Mouse (Mus musculus) liver, embryonic 14.5 days (tissue): Measurements from ENCODE around the gene Pebp1. TPM values are rescaled to one million over a fixed set of nuclear protein-coding genes. Genes with fewer than 3 reads are reported as not detected.

ENCODE experiments used
- ATAC-seq: fragments of 200-750 bp; cut with Nextera tagmentation; 2 replicates; pipeline ENCODE4 v1.8.0; 2017; ENCODE audit warnings: moderate number of reproducible peaks, mild to moderate bottlenecking, moderate library complexity; ENCODE audit not compliant: insufficient read depth
- DNase-seq, 3 experiments: peaks; one replicate each; pipeline ENCODE4 v3.0.0-alpha.2; 2012 to 2013; ENCODE audit warnings: low read depth in 3 of 3, low spot score in 3 of 3
- H3K27ac ChIP-seq: fragments of 300-500 bp; sonication (generic); 2 replicates; pipeline ENCODE4 v1.5.1; 2014; ENCODE audit warnings: moderate library complexity, mild to moderate bottlenecking, control low read depth, inconsistent platforms
- H3K27me3 ChIP-seq: fragments of 300-500 bp; sonication (generic); 2 replicates; pipeline ENCODE4 v1.6.1; 2014; ENCODE audit warnings: mild to moderate bottlenecking, low read length, moderate library complexity; ENCODE audit not compliant: control insufficient read depth, insufficient read depth
- H3K36me3 ChIP-seq: fragments of 300-500 bp; sonication (generic); replicated peaks from 2 replicates; pipeline ENCODE4 v1.6.1; 2014; ENCODE audit warnings: low read depth; ENCODE audit not compliant: control insufficient read depth, insufficient read depth
- H3K4me1 ChIP-seq, 2 experiments: fragments of 200-500 bp in 1 of 2; fragments of 300-500 bp in 1 of 2; sonication (generic) in 1 of 2; replicated peaks; 2 replicates each; pipeline ENCODE4 v1.6.1; 2012 to 2014; ENCODE audit warnings: antibody characterized with exemption in 1 of 2, inconsistent platforms in 1 of 2, low read length in 1 of 2; ENCODE audit not compliant: control insufficient read depth in 2 of 2, insufficient read depth in 2 of 2
- H3K4me2 ChIP-seq: fragments of 300-500 bp; sonication (generic); 2 replicates; pipeline ENCODE4 v1.6.1; 2014; ENCODE audit warnings: low read depth, mild to moderate bottlenecking, control low read depth, moderate library complexity
- H3K4me3 ChIP-seq, 2 experiments: fragments of 200-500 bp in 1 of 2; fragments of 300-500 bp in 1 of 2; sonication (generic) in 1 of 2; 2 replicates each; pipeline ENCODE4 v1.5.1; 2012 to 2014; ENCODE audit warnings: low read depth in 2 of 2, low read length in 2 of 2, mild to moderate bottlenecking in 2 of 2, control low read depth in 1 of 2, inconsistent platforms in 1 of 2, moderate library complexity in 1 of 2; ENCODE audit not compliant: insufficient read depth in 1 of 2
- H3K9ac ChIP-seq: fragments of 300-500 bp; sonication (generic); replicated peaks from 2 replicates; pipeline ENCODE4 v1.6.1; 2014; ENCODE audit warnings: mild to moderate bottlenecking, control low read depth, moderate library complexity
- H3K9me3 ChIP-seq: fragments of 300-500 bp; sonication (generic); 2 replicates; pipeline ENCODE4 v1.6.1; 2016; ENCODE audit warnings: low read length, mixed read lengths; ENCODE audit not compliant: control insufficient read depth
- CTCF ChIP-seq: IDR thresholded peaks from 2 replicates; pipeline ENCODE4 v1.5.1; 2016; ENCODE audit warnings: antibody characterized with exemption, low read depth, control low read depth
- EP300 ChIP-seq: IDR thresholded peaks from 2 replicates; pipeline ENCODE4 v1.6.1; 2016; ENCODE audit warnings: antibody characterized with exemption, low read depth
- WGBS: fragments of 180-500 bp; shearing (Covaris S2); extraction: QIAGEN DNeasy Blood & Tissue Kit; methylation state at CpG from one replicate; pipeline ENCODE4 v1.1.7; 2014; ENCODE audit not compliant: insufficient replicate concordance; 5-methylcytosine and 5-hydroxymethylcytosine counted together
- polyA plus RNA-seq, 2 experiments: library from polyadenylated mRNA; depleted of rRNA in 1 of 2; stranded (reverse) in 1 of 2; unstranded in 1 of 2; fragments of >200 nt; fragmentation: Nextera tagmentation in 1 of 2; extraction: Ambion mirVana in 1 of 2; gene quantifications; 2 replicates each; pipeline versions ENCODE4 v1.2.1 to v1.2.3; 2012 to 2014

Pebp1 gene
- polyA plus RNA-seq, 2 experiments, result 165 to 194 TPM

DNA sequence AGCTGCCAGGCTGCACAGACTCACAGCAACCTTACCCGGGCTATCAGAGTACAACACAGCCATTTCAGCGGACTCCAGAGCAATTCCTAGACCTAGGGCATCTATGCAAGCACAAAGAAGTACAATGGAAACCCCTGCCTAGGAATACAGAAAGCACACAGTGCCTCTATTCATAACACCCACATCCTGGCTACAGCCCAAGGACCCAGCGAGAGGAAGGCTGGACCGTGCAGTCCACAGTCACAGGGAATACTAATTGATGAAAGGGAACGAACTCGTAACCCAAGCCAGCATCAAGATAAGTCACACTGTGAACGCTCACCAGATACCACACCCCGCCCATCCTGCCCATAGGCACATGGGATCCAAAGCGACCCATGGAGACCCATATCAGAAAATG lies 3.4 kb downstream of the Pebp1 start:
- 66% methylated on average over 9 of the region's 9 CpGs for WGBS
- peaks cover 6 to 15% of the 10 kb centered on the region in 2 experiments for H3K4me1 ChIP-seq

DNA sequence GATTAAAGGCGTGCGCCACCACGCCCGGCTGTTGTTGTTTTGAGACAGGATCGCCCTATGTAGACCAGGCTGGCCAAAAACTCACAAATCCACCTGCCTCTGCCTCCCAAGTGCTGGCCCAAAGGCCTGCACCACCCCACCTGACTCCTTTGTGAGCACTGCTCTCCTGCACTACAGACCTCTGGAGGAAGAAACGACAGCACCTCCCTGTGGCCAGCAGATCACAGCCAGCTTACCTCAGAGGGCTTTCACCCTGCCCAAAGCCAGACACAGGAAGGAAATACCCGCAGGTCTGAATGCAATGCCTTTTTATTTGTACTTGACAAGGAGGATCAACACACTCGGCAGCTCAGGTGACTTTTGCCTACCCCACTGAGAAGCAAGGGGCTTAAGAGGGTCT lies 5.1 kb downstream of the Pebp1 start:
- Histone ChIP-seq H3K9ac (no peak overlapping the region), H3K4me3 (no peak overlapping the region), H3K4me1 (peaks cover 0 to 10% of the 10 kb centered on the region in 2 experiments; a peak in 3 of 4 replicates), H3K27me3 (no peaks in the 10 kb centered on the region), H3K27ac (no peak overlapping the region), H3K36me3 (peaks cover 9% of the 10 kb centered on the region), H3K4me2 (no peak overlapping the region), H3K9me3 (no peaks in the 10 kb centered on the region)
- DNase-seq (no peak), ATAC-seq (no peak)
- 74% methylated on average over 8 of the region's 8 CpGs for WGBS
- TF ChIP-seq EP300, result no peak
- TF ChIP-seq CTCF, result no peak

More for the DNA sequence above, 3.4 kb downstream of the Pebp1 start:
- H3K27me3 ChIP-seq, result no peaks in the 10 kb centered on the region
- no peak for TF ChIP-seq EP300
- TF ChIP-seq CTCF, result no peak
- no peak overlapping the region for H3K4me3 ChIP-seq
- H3K9me3 ChIP-seq, result no peaks in the 10 kb centered on the region
- ATAC-seq (no peak), DNase-seq (no peak)
- peaks cover 9% of the 10 kb centered on the region for H3K36me3 ChIP-seq
- H3K27ac ChIP-seq, result no peak overlapping the region
- no peak overlapping the region for H3K9ac ChIP-seq
- no peak overlapping the region for H3K4me2 ChIP-seq

DNA sequence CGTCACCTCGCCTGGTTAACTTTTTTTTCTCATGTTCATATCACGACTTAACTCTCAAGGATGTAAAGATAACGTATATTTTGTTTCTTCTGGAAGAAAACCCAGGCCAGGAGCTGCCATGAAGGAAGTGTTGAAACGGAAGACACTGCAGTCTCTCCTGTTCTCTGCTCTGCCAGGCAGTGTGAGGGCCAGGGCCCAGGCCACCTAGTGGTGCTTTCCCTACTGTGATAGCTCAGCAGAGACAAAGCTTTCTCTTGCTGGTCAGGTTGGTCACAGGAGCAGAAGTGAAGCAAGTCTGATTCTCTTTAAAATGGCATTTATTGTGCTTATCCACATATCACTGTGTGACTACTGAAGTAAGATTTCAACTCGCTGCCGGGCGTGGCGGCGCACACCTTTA lies 5.9 kb downstream of the Pebp1 start:
- no peak for DNase-seq
- Histone ChIP-seq H3K4me3 (no peak overlapping the region), H3K36me3 (peaks cover 9% of the 10 kb centered on the region), H3K4me1 (peaks cover 0 to 10% of the 10 kb centered on the region in 2 experiments; a peak in 3 of 4 replicates), H3K4me2 (no peak overlapping the region), H3K27ac (no peak overlapping the region), H3K9me3 (no peaks in the 10 kb centered on the region), H3K27me3 (no peaks in the 10 kb centered on the region), H3K9ac (no peak overlapping the region)
- peak; percentile 51 for TF ChIP-seq CTCF
- TF ChIP-seq EP300, result no peak
- 78% methylated on average over 10 of the region's 10 CpGs for WGBS
- no peak for ATAC-seq

GRCm38 (mm10) chr5:117279669-117280050 lies 7.8 kb downstream of the Pebp1 start:
- 51% methylated on average over 4 of the region's 4 CpGs for WGBS
- DNase-seq (no peak), ATAC-seq (no peak)
- no peaks in the 10 kb centered on the region for H3K27me3 ChIP-seq
- no peak overlapping the region for H3K9ac ChIP-seq
- no peak for TF ChIP-seq EP300
- TF ChIP-seq CTCF, result no peak
- peaks cover 0 to 8% of the 10 kb centered on the region in 2 experiments; a peak in 2 of 4 replicates for H3K4me1 ChIP-seq
- no peak overlapping the region for H3K4me3 ChIP-seq
- no peak overlapping the region for H3K27ac ChIP-seq
- H3K9me3 ChIP-seq, result no peaks in the 10 kb centered on the region
- peaks cover 5% of the 10 kb centered on the region for H3K36me3 ChIP-seq
- H3K4me2 ChIP-seq, result no peak overlapping the region

- Histone ChIP-seq H3K27ac (no peak overlapping the region), H3K9me3 (no peaks in the 10 kb centered on the region), H3K27me3 (no peaks in the 10 kb centered on the region), H3K4me1 (peaks cover 0 to 8% of the 10 kb centered on the region in 2 experiments; a peak in 2 of 4 replicates), H3K36me3 (peaks cover 3% of the 10 kb centered on the region), H3K4me3 (no peak overlapping the region), H3K9ac (no peak overlapping the region), H3K4me2 (no peak overlapping the region)
- TF ChIP-seq CTCF (no peak), EP300 (no peak)
- peak; percentile 56; the same call in 1 of the 2 replicates for ATAC-seq
- DNase-seq, result no peak
- WGBS, result 77% methylated on average over 15 of the region's 15 CpGs
These were observed 8.4 kb downstream of the Pebp1 start for GRCm38 (mm10) chr5:117278809-117279668.
